Comparison of ENCODE assay signal across 25 mouse cellular contexts in the genomic region with DNA sequence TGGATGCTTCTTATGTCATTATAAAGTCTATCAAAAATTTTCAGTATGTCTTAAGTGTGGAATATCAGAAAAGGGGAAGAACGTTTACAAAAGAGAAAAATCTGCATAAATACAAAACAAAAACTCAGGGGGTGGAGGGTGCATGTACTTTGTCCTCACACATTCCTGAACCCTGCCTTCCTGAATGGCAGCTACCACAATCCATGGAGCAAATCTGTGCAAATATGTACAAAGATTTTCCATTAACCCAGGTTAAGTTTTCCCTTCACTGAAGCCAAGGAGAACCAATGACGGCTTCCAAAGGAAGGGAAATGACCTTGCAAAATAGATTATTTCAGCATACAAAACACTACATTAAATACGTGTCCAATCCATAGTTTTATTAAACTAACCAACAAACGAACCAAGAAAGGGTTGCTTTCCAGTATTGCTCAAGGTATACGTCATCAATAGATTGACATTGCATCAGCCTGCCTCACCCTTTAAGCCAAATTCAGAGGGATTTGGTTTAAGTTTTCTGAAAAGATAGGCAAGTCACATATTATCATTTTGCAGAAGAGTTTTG.
DNase-seq lines count a peak whose midpoint lies in the region; ATAC-seq and TF ChIP-seq lines count a peak whose summit lies in the region.
"Had no signal": no experiment of that assay in that cellular context is flagged by ENCODE, and none has a peak within 500 bp of the region (broad histone marks: within the 10 kb centered on the region; RNA-seq: fewer than 3 reads in every experiment).

No protein-coding gene starts in this region.

- TF ChIP-seq CTCF in kidney, postnatal 0 days (IDR thresholded peaks at IDR 0.05; ENCODE audit: low read depth), result no peak

- 0 out of 2 replicates have a peak overlapping the region, but pooled peaks have one; percentile 13 for H3K27ac ChIP-seq in kidney, postnatal 0 days
- peak overlapping the region; percentile 71; the same call in 1 of the 2 replicates for H3K27ac ChIP-seq in liver, embryonic 13.5 days
- H3K27ac ChIP-seq in stomach, embryonic 16.5 days (ENCODE audit: low read length), result no peak overlapping the region
- H3K27ac ChIP-seq in limb, embryonic 10.5 days, result no peak overlapping the region
- H3K27ac ChIP-seq: heart, adult 2 months; heart, embryonic 13.5 days; hindbrain, embryonic 12.5 days; limb, embryonic 15.5 days; macrophage; neural tube, embryonic 13.5 days had no signal

- H3K9me3 ChIP-seq in kidney, postnatal 0 days (replicated peaks; ENCODE audit: low read length), result no peaks in the 10 kb centered on the region
- H3K9me3 ChIP-seq in liver, embryonic 13.5 days (replicated peaks), result no peaks in the 10 kb centered on the region
- no peaks in the 10 kb centered on the region for H3K9me3 ChIP-seq in stomach, embryonic 16.5 days (replicated peaks; ENCODE audit: control insufficient read depth, low read length)
- H3K9me3 ChIP-seq in limb, embryonic 10.5 days (replicated peaks), result no peaks in the 10 kb centered on the region
- H3K9me3 ChIP-seq: hindbrain, embryonic 12.5 days; limb, embryonic 15.5 days; neural tube, embryonic 13.5 days had no signal

- no peaks in the 10 kb centered on the region for H3K27me3 ChIP-seq in kidney, postnatal 0 days (ENCODE audit: insufficient read depth, low read length)
- H3K27me3 ChIP-seq in liver, embryonic 13.5 days, result no peaks in the 10 kb centered on the region
- no peaks in the 10 kb centered on the region for H3K27me3 ChIP-seq in stomach, embryonic 16.5 days (ENCODE audit: control insufficient read depth, insufficient read depth, low read length)
- no peaks in the 10 kb centered on the region for H3K27me3 ChIP-seq in limb, embryonic 10.5 days (ENCODE audit: low read depth, poor library complexity, severe bottlenecking)
- H3K27me3 ChIP-seq: heart, embryonic 13.5 days; hindbrain, embryonic 12.5 days; limb, embryonic 15.5 days; neural tube, embryonic 13.5 days had no signal

- no peak for ATAC-seq in kidney, postnatal 0 days (replicated peaks; ENCODE audit: low FRiP score, low read depth)
- ATAC-seq in liver, embryonic 13.5 days (ENCODE audit: low read depth), result peak; percentile 64
- ATAC-seq in stomach, embryonic 16.5 days (ENCODE audit: insufficient read depth, low FRiP score), result peak; percentile 68
- ATAC-seq: lung, postnatal 0 days; midbrain, embryonic 16.5 days had no signal

- H3K4me2 ChIP-seq in kidney, postnatal 0 days (ENCODE audit: low read length), result no peak overlapping the region
- H3K4me2 ChIP-seq in liver, embryonic 13.5 days, result no peak overlapping the region
- no peak overlapping the region for H3K4me2 ChIP-seq in stomach, embryonic 16.5 days (ENCODE audit: low read depth, low read length)
- H3K4me2 ChIP-seq: heart, embryonic 13.5 days; hindbrain, embryonic 12.5 days; limb, embryonic 15.5 days; neural tube, embryonic 13.5 days had no signal

- no peak for DNase-seq in kidney, postnatal 0 days (ENCODE audit: low spot score)
- no peak for DNase-seq in kidney, adult 18-20 months
- peak; percentile 30 for DNase-seq in kidney, postnatal 14 days
- DNase-seq in liver, embryonic 13.5 days, result no peak
- DNase-seq in cerebellum, postnatal 10 days, result no peak
- DNase-seq in limb, embryonic 10.5 days (ENCODE audit: low spot score), result no peak
- DNase-seq: adrenal gland, adult 8-10 months; cerebellum, adult 11-12 months; cerebellum, postnatal 14 days; gastrocnemius, postnatal 36 days; heart, adult 2 months; heart, postnatal 14 days; right cerebral cortex, postnatal 25 days; spleen, adult 18-20 months; thymus, adult 2 months; thymus, postnatal 4 days had no signal

- H3K4me1 ChIP-seq in kidney, postnatal 0 days (replicated peaks; ENCODE audit: insufficient read depth, low read length), result no peaks in the 10 kb centered on the region
- H3K4me1 ChIP-seq in liver, embryonic 13.5 days (replicated peaks), result no peaks in the 10 kb centered on the region
- H3K4me1 ChIP-seq in stomach, embryonic 16.5 days (ENCODE audit: control insufficient read depth, insufficient read depth, low read length), result no peaks in the 10 kb centered on the region
- H3K4me1 ChIP-seq in limb, embryonic 10.5 days, result no peaks in the 10 kb centered on the region
- H3K4me1 ChIP-seq: heart, embryonic 13.5 days; hindbrain, embryonic 12.5 days; limb, embryonic 15.5 days; neural tube, embryonic 13.5 days had no signal

- H3K4me3 ChIP-seq in kidney, postnatal 0 days (replicated peaks; ENCODE audit: low read depth, low read length), result no peak overlapping the region
- H3K4me3 ChIP-seq in liver, embryonic 13.5 days (replicated peaks), result no peak overlapping the region
- H3K4me3 ChIP-seq in stomach, embryonic 16.5 days (replicated peaks; ENCODE audit: low read length), result no peak overlapping the region
- no peak overlapping the region for H3K4me3 ChIP-seq in limb, embryonic 10.5 days
- H3K4me3 ChIP-seq: heart, adult 2 months; heart, embryonic 13.5 days; hindbrain, embryonic 12.5 days; limb, embryonic 15.5 days; myocyte; neural tube, embryonic 13.5 days had no signal

- 82% methylated on average over 5 of the region's 5 CpGs for WGBS in kidney, postnatal 0 days
- 53% methylated on average over 5 of the region's 5 CpGs for WGBS in liver, embryonic 13.5 days (ENCODE audit: insufficient replicate concordance)
- WGBS in stomach, embryonic 16.5 days, result 60% methylated on average over 5 of the region's 5 CpGs
- WGBS in limb, embryonic 10.5 days, result 89% methylated on average over 5 of the region's 5 CpGs

- no peaks in the 10 kb centered on the region for H3K36me3 ChIP-seq in kidney, postnatal 0 days (ENCODE audit: insufficient read depth, low read length)
- no peaks in the 10 kb centered on the region for H3K36me3 ChIP-seq in liver, embryonic 13.5 days
- H3K36me3 ChIP-seq in stomach, embryonic 16.5 days (ENCODE audit: control insufficient read depth, insufficient read depth, low read length), result no peaks in the 10 kb centered on the region
- H3K36me3 ChIP-seq in limb, embryonic 10.5 days, result no peaks in the 10 kb centered on the region
- H3K36me3 ChIP-seq: heart, embryonic 13.5 days; hindbrain, embryonic 12.5 days; limb, embryonic 15.5 days; neural tube, embryonic 13.5 days had no signal

- H3K9ac ChIP-seq in kidney, postnatal 0 days (ENCODE audit: low read depth, low read length), result no peak overlapping the region
- H3K9ac ChIP-seq in liver, embryonic 13.5 days, result no peak overlapping the region
- no peak overlapping the region for H3K9ac ChIP-seq in stomach, embryonic 16.5 days (ENCODE audit: low read length)
- H3K9ac ChIP-seq: heart, embryonic 13.5 days; hindbrain, embryonic 12.5 days; limb, embryonic 15.5 days; neural tube, embryonic 13.5 days had no signal

Comparison
In these comparisons a context has a peak if more than half of its experiments do, and no peak if none do; other contexts are left out.
1. H3K27ac ChIP-seq: peak in kidney, postnatal 0 days (single experiment) and liver, embryonic 13.5 days (single experiment); none in stomach, embryonic 16.5 days (single experiment) and limb, embryonic 10.5 days (single experiment).